Mouse (Mus musculus) lung, postnatal 0 days (tissue): ENCODE measurements around the gene Fxr2. TPM values are rescaled to one million over a fixed set of nuclear protein-coding genes. Genes with fewer than 3 reads are reported as not detected.

Experiments
- ATAC-seq: fragments of 200-750 bp; cut with Nextera tagmentation; 2 replicates; pipeline ENCODE4 v1.8.0; 2017; ENCODE audit warnings: moderate library complexity
- DNase-seq: peaks from one replicate; pipeline ENCODE4 v3.0.0-alpha.2; 2016; ENCODE audit warnings: low spot score
- H3K27ac ChIP-seq: fragments of 300-500 bp; sonication (generic); 2 replicates; pipeline ENCODE4 v1.5.1; 2014; ENCODE audit warnings: antibody characterized with exemption, mild to moderate bottlenecking, low read length, mixed read lengths
- H3K27me3 ChIP-seq: fragments of 300-500 bp; sonication (generic); replicated peaks from 2 replicates; pipeline ENCODE4 v1.6.1; 2014; ENCODE audit warnings: low read length, mixed read lengths; ENCODE audit not compliant: insufficient read depth
- H3K36me3 ChIP-seq: fragments of 300-500 bp; sonication (generic); 2 replicates; pipeline ENCODE4 v1.6.1; 2014; ENCODE audit warnings: low read length, mixed read lengths; ENCODE audit not compliant: insufficient read depth
- H3K4me1 ChIP-seq: fragments of 300-500 bp; sonication (generic); 2 replicates; pipeline ENCODE4 v1.6.1; 2014; ENCODE audit warnings: antibody characterized with exemption, low read depth, low read length, mixed read lengths; ENCODE audit not compliant: insufficient read depth
- H3K4me2 ChIP-seq: fragments of 300-500 bp; sonication (generic); replicated peaks from 2 replicates; pipeline ENCODE4 v1.6.1; 2014; ENCODE audit warnings: low read depth, mild to moderate bottlenecking, low read length, moderate library complexity, mixed read lengths
- H3K4me3 ChIP-seq: fragments of 300-500 bp; sonication (generic); 2 replicates; pipeline ENCODE4 v1.5.1; 2014; ENCODE audit warnings: low read depth, low read length
- H3K9ac ChIP-seq: fragments of 300-500 bp; sonication (generic); replicated peaks from 2 replicates; pipeline ENCODE4 v1.6.1; 2014; ENCODE audit warnings: low read depth, mild to moderate bottlenecking
- H3K9me3 ChIP-seq: fragments of 300-500 bp; sonication (generic); 2 replicates; pipeline ENCODE4 v1.6.1; 2016; ENCODE audit warnings: low read length, mixed read lengths
- CTCF ChIP-seq: IDR thresholded peaks from 2 replicates; pipeline ENCODE4 v1.5.1; 2016; ENCODE audit warnings: antibody characterized with exemption, mild to moderate bottlenecking
- EP300 ChIP-seq: IDR thresholded peaks from 2 replicates; pipeline ENCODE4 v1.6.1; 2016; ENCODE audit warnings: antibody characterized with exemption, mild to moderate bottlenecking, control low read depth
- WGBS: fragments of 180-500 bp; shearing (Covaris S2); extraction: QIAGEN DNeasy Blood & Tissue Kit; methylation state at CpG from one replicate; pipeline ENCODE4 v1.1.7; 2014; 5-methylcytosine and 5-hydroxymethylcytosine counted together
- polyA plus RNA-seq: library from polyadenylated mRNA; unstranded; fragments of >200 nt; fragmentation: Nextera tagmentation; extraction: Ambion mirVana; gene quantifications from 2 replicates; pipeline ENCODE4 v1.2.1, GENCODE M21; 2015

Fxr2 gene
- polyA plus RNA-seq, 1 experiment from 2014 or later, result 17.9 TPM

- Histone ChIP-seq H3K27me3 (no peaks in the 10 kb centered on the region), H3K9me3 (no peaks in the 10 kb centered on the region), H3K4me3 (peak overlapping the region; percentile 54), H3K9ac (peak overlapping the region; percentile 43; the same call in 1 of the 2 replicates), H3K27ac (peak overlapping the region; percentile 96), H3K36me3 (0 out of 2 replicates have a peak, but pooled peaks cover 13% of the 10 kb centered on the region), H3K4me1 (peaks cover 12% of the 10 kb centered on the region; the same call in 1 of the 2 replicates), H3K4me2 (peak overlapping the region; percentile 52)
- ATAC-seq, result no peak
- no peak for TF ChIP-seq CTCF
- TF ChIP-seq EP300, result no peak
- DNase-seq, result no peak
- WGBS, result 53% methylated on average over 3 of the region's 3 CpGs
Observed at GRCm38 (mm10) chr11:69661221-69661881, 28.6 kb downstream of the Fxr2 start.

DNA sequence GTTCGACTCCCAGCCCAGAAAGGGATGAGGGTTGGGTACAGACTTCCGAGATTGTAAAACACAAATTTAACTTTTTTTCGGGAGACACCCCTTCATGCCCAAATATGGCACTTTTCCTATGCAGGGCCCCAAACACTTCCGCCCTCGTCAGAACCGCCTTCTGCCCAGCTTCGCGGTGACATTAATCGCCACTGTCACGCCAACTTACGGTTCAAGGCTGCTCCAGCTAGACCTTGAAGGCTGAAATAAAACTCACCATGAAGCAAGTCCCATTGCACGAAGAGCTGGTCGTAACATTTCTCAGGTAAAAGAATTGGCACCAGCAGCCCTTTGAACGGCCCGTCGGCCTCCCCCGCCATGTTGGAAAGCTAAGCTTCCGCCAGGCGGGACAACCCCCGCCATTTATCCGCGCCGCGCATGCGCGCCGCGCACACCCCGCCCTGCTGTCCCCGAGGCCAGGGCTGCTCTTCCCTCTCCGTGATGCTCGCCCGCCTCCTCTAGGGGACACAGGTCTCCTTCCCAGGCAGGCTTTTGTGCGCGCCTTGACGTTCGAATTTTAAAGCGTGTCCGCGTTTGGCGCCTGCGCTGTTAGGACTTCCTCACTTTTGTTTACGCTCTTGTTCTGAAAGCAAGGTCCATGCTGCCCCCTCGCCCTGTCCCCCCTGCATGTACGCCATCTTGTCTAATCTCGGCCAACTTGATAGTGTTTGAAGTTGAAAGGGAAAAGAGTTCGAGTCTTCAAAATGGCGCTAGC lies 29.6 kb downstream of the Fxr2 start, which contains the start of gene Mpdu1:
TSS of gene Mpdu1 (minus strand) at position 430 of the 754 bp plus-strand sequence.
- TF ChIP-seq EP300 (peak; percentile 28; the same call in 1 of the 2 replicates), CTCF (peak; percentile 74)
- Histone ChIP-seq H3K4me2 (peak within 1 kb of the TSS; percentile 52), H3K9ac (peak within 1 kb of the TSS; percentile 43), H3K27me3 (no peaks in the 10 kb centered on the region), H3K4me3 (peak within 1 kb of the TSS; percentile 54), H3K4me1 (peaks cover 12% of the 10 kb centered on the region; the same call in 1 of the 2 replicates), H3K27ac (peak within 1 kb of the TSS; percentile 96), H3K36me3 (0 out of 2 replicates have a peak, but pooled peaks cover 9% of the 10 kb centered on the region), H3K9me3 (no peaks in the 10 kb centered on the region)
- WGBS, result under 1% methylated on average over 47 of the region's 48 CpGs
- ATAC-seq (peak; percentile 96), DNase-seq (peak; percentile 99)

DNA sequence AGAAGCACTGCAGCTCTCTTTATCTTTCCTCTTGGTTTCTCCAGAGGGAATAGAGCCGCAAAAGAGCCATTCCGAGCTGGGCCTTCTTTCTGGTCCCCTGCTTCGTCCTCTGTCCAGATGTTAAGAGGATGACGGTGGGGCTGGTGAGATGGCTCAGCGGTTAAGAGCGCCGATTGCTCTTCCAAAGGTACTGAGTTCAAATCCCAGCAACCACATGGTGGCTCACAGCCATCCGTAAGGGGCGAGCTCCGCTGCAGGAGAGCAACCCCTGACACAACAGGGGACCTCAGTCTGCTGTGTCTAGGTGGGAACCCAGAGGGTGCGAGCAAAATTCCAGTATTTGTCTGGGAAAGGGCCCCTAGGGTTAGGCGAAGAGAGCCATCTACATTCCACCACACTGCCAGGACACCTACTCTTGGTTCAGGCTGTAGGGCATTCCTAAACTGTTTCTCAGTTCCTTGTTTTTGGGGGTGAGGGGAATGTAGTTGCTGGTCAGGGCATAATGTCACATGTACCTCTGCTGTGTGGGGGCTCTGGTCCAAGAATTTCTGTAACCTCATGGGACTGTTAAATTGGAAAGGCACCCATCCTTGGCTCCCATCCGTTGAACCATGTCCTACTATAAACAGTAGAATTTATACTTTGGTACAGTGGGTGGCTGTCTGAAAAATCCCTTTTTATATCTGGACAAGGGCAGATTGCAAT lies 30.3 kb downstream of the Fxr2 start:
- DNase-seq, result no peak
- WGBS, result 70% methylated on average over 13 of the region's 13 CpGs
- peak overlapping the region; percentile 52 for H3K4me2 ChIP-seq
- TF ChIP-seq EP300 (no peak), CTCF (no peak)
- peak overlapping the region; percentile 96 for H3K27ac ChIP-seq
- peaks cover 15% of the 10 kb centered on the region; the same call in 1 of the 2 replicates for H3K36me3 ChIP-seq
- H3K4me1 ChIP-seq, result peaks cover 12% of the 10 kb centered on the region; the same call in 1 of the 2 replicates
- H3K27me3 ChIP-seq, result no peaks in the 10 kb centered on the region
- H3K9ac ChIP-seq, result peak overlapping the region; percentile 43; the same call in 1 of the 2 replicates
- no peaks in the 10 kb centered on the region for H3K9me3 ChIP-seq
- peak overlapping the region; percentile 54 for H3K4me3 ChIP-seq
- no peak for ATAC-seq

GRCm38 (mm10) chr11:69663795-69664194 lies 31.0 kb downstream of the Fxr2 start:
- Histone ChIP-seq H3K27me3 (no peaks in the 10 kb centered on the region), H3K4me2 (no peak overlapping the region), H3K36me3 (peaks cover 14% of the 10 kb centered on the region; the same call in 1 of the 2 replicates), H3K9me3 (no peaks in the 10 kb centered on the region), H3K4me3 (no peak overlapping the region), H3K4me1 (peaks cover 12% of the 10 kb centered on the region; the same call in 1 of the 2 replicates), H3K27ac (peak overlapping the region; percentile 96), H3K9ac (no peak overlapping the region)
- TF ChIP-seq EP300 (no peak), CTCF (no peak)
- 69% methylated on average over 6 of the region's 6 CpGs for WGBS
- DNase-seq (peak; percentile 43), ATAC-seq (no peak)

DNA sequence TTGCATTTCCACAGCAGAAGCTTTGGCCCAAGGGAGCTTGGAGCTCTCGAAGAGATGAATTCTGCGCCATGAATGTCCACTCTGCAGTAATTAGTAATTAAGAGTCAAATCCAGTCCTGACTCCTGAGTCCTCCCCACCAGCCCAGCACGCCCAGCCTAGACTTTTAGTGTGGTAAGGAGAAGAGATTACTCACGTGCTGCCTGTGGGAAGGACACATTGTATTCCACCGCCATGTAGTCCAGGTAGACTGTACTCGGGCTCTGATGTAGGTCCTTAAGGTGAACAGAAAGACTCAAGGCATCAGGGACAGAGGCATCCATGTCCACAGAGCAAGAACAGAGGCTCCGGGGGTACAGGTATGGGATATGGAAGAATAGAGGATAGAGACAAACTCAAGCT lies 32.1 kb downstream of the Fxr2 start:
- peaks cover 19% of the 10 kb centered on the region; the same call in 1 of the 2 replicates for H3K36me3 ChIP-seq
- no peak overlapping the region for H3K4me3 ChIP-seq
- ATAC-seq (no peak), DNase-seq (no peak)
- TF ChIP-seq CTCF (no peak), EP300 (no peak)
- H3K9me3 ChIP-seq, result no peaks in the 10 kb centered on the region
- H3K27ac ChIP-seq, result 0 out of 2 replicates have a peak overlapping the region, but pooled peaks have one; percentile 20
- peaks cover 12% of the 10 kb centered on the region; the same call in 1 of the 2 replicates for H3K4me1 ChIP-seq
- H3K9ac ChIP-seq, result no peak overlapping the region
- no peaks in the 10 kb centered on the region for H3K27me3 ChIP-seq
- 89% methylated on average over 7 of the region's 7 CpGs for WGBS
- H3K4me2 ChIP-seq, result no peak overlapping the region
